8 mouse cellular contexts compared by ENCODE assay signal in genomic region chr2:4559883-4560247, GRCm38 (mm10).
DNase-seq lines count a peak whose midpoint lies in the region; ATAC-seq and TF ChIP-seq lines count a peak whose summit lies in the region.

No protein-coding gene starts in this region.

- H3K4me1 ChIP-seq in lung, postnatal 0 days (ENCODE audit: insufficient read depth, low read depth, low read length): peaks cover 45% of the 10 kb centered on the region
- peaks cover 23% of the 10 kb centered on the region for H3K4me1 ChIP-seq in embryonic facial prominence, embryonic 11.5 days (ENCODE audit: control insufficient read depth, insufficient read depth, low read length)
- H3K4me1 ChIP-seq in intestine, postnatal 0 days (replicated peaks; ENCODE audit: control insufficient read depth, insufficient read depth, low read length): peaks cover 32% of the 10 kb centered on the region
- peaks cover 86% of the 10 kb centered on the region for H3K4me1 ChIP-seq in neural tube, embryonic 13.5 days (replicated peaks)

- peak overlapping the region; percentile 46 for H3K4me3 ChIP-seq in lung, postnatal 0 days (ENCODE audit: low read depth, low read length)
- H3K4me3 ChIP-seq in embryonic facial prominence, embryonic 11.5 days (ENCODE audit: low read depth, low read length): peak overlapping the region; percentile 32
- H3K4me3 ChIP-seq in intestine, postnatal 0 days (ENCODE audit: low read depth, low read length): peak overlapping the region; percentile 55
- H3K4me3 ChIP-seq in neural tube, embryonic 13.5 days: peak overlapping the region; percentile 41

- H3K27ac ChIP-seq in lung, postnatal 0 days (ENCODE audit: low read length): peak overlapping the region; percentile 97
- peak overlapping the region; percentile 93 for H3K27ac ChIP-seq in embryonic facial prominence, embryonic 11.5 days (replicated peaks; ENCODE audit: low read depth, low read length)
- H3K27ac ChIP-seq in intestine, postnatal 0 days (ENCODE audit: low read depth, low read length): peak overlapping the region; percentile 84
- peak overlapping the region; percentile 93 for H3K27ac ChIP-seq in neural tube, embryonic 13.5 days (replicated peaks)

- peak overlapping the region; percentile 58 for H3K9ac ChIP-seq in lung, postnatal 0 days (replicated peaks; ENCODE audit: low read depth)
- peak overlapping the region; percentile 74 for H3K9ac ChIP-seq in embryonic facial prominence, embryonic 11.5 days (replicated peaks; ENCODE audit: low read length)
- peak overlapping the region; percentile 45 for H3K9ac ChIP-seq in intestine, postnatal 0 days (ENCODE audit: low read depth, low read length)
- H3K9ac ChIP-seq in neural tube, embryonic 13.5 days: peak overlapping the region; percentile 74

- H3K36me3 ChIP-seq in lung, postnatal 0 days (ENCODE audit: insufficient read depth, low read length): no peaks in the 10 kb centered on the region
- no peaks in the 10 kb centered on the region; the same call in 1 of the 2 replicates for H3K36me3 ChIP-seq in embryonic facial prominence, embryonic 11.5 days (replicated peaks; ENCODE audit: control insufficient read depth, insufficient read depth, low read depth, low read length)
- H3K36me3 ChIP-seq in intestine, postnatal 0 days (ENCODE audit: control insufficient read depth, insufficient read depth): no peaks in the 10 kb centered on the region
- no peaks in the 10 kb centered on the region for H3K36me3 ChIP-seq in neural tube, embryonic 13.5 days

- no peak for DNase-seq in lung, postnatal 0 days (ENCODE audit: low spot score)
- DNase-seq in lung, postnatal 4 days: no peak
- DNase-seq in embryonic facial prominence, embryonic 11.5 days (ENCODE audit: low spot score): no peak
- DNase-seq in frontal cortex, postnatal 36 days (ENCODE audit: low spot score in 2 of 2): no peak
- DNase-seq in left cerebral cortex, adult 9 months (ENCODE audit: low spot score in 2 of 2): no peak
- DNase-seq in gastrocnemius, postnatal 4 days (ENCODE audit: low spot score in 2 of 2): no peak

- H3K27me3 ChIP-seq in lung, postnatal 0 days (replicated peaks; ENCODE audit: insufficient read depth, low read length): no peaks in the 10 kb centered on the region
- H3K27me3 ChIP-seq in embryonic facial prominence, embryonic 11.5 days (ENCODE audit: control insufficient read depth, insufficient read depth, low read length): no peaks in the 10 kb centered on the region
- no peaks in the 10 kb centered on the region for H3K27me3 ChIP-seq in intestine, postnatal 0 days (replicated peaks; ENCODE audit: control insufficient read depth, insufficient read depth, low read length)
- H3K27me3 ChIP-seq in neural tube, embryonic 13.5 days: no peaks in the 10 kb centered on the region

- TF ChIP-seq CTCF in lung, postnatal 0 days (IDR thresholded peaks at IDR 0.05): no peak
- TF ChIP-seq CTCF in intestine, postnatal 0 days (IDR thresholded peaks at IDR 0.05; ENCODE audit: low read depth): no peak

- H3K9me3 ChIP-seq in lung, postnatal 0 days (ENCODE audit: low read length): no peaks in the 10 kb centered on the region
- H3K9me3 ChIP-seq in embryonic facial prominence, embryonic 11.5 days (replicated peaks; ENCODE audit: control insufficient read depth, low read length): no peaks in the 10 kb centered on the region
- no peaks in the 10 kb centered on the region for H3K9me3 ChIP-seq in intestine, postnatal 0 days (ENCODE audit: control insufficient read depth)
- no peaks in the 10 kb centered on the region for H3K9me3 ChIP-seq in neural tube, embryonic 13.5 days

- ATAC-seq in lung, postnatal 0 days: peak; percentile 11; the same call in 1 of the 2 replicates
- ATAC-seq in embryonic facial prominence, embryonic 11.5 days (replicated peaks; ENCODE audit: insufficient number of reproducible peaks, low FRiP score, low TSS enrichment, low read depth): peak; percentile 8; the same call in 1 of the 2 replicates
- peak; percentile 46; the same call in 1 of the 2 replicates for ATAC-seq in intestine, postnatal 0 days
- ATAC-seq in neural tube, embryonic 13.5 days (ENCODE audit: low read depth): no peak; the same call in 1 of the 2 replicates

- TF ChIP-seq EP300 in lung, postnatal 0 days (IDR thresholded peaks at IDR 0.05): peak; percentile 0; the same call in 1 of the 2 replicates

- 0% methylated on average over 8 of the region's 8 CpGs for WGBS in lung, postnatal 0 days
- WGBS in embryonic facial prominence, embryonic 11.5 days: 0% methylated on average over 8 of the region's 8 CpGs
- under 1% methylated on average over 8 of the region's 8 CpGs for WGBS in intestine, postnatal 0 days
- 3% methylated on average over 8 of the region's 8 CpGs for WGBS in neural tube, embryonic 13.5 days

- H3K4me2 ChIP-seq in lung, postnatal 0 days (replicated peaks; ENCODE audit: low read depth, low read length): peak overlapping the region; percentile 75
- peak overlapping the region; percentile 68 for H3K4me2 ChIP-seq in embryonic facial prominence, embryonic 11.5 days (ENCODE audit: low read depth, low read length)
- H3K4me2 ChIP-seq in intestine, postnatal 0 days (replicated peaks; ENCODE audit: low read depth): peak overlapping the region; percentile 77
- H3K4me2 ChIP-seq in neural tube, embryonic 13.5 days: peak overlapping the region; percentile 70
